ENCODE assay signal across 29 mouse cellular contexts in the genomic region with DNA sequence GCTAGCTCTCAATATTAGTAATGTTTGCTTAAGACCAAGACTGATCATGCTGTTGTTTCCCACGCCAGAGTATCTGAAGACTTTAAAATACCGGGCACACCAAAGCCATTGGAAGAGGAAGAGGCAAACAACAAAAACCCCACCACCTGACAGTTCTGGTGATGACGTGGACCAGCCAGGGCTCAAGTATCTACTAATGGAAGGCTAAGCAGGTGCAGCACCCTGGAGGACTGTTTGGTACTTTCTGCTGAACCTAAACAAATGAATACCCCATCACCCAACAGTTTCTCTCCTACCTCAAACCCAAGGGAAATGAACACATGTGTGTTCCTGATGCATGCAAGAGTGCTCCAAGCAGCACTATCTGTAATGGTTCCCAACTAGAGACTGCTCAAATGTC.
"Had no signal": no experiment of that assay in that cellular context is flagged by ENCODE, and none has a peak within 500 bp of the region (broad histone marks: within the 10 kb centered on the region; RNA-seq: fewer than 3 reads in every experiment).

No protein-coding gene starts in this region.

- H3K4me2 ChIP-seq: limb, embryonic 12.5 days; limb, embryonic 13.5 days; limb, embryonic 15.5 days; liver, embryonic 11.5 days; liver, embryonic 12.5 days; liver, embryonic 13.5 days; liver, embryonic 15.5 days; lung, embryonic 14.5 days; lung, embryonic 15.5 days; midbrain, embryonic 11.5 days; midbrain, embryonic 12.5 days; midbrain, embryonic 13.5 days; midbrain, embryonic 15.5 days had no signal

- H3K9ac ChIP-seq: limb, embryonic 12.5 days; limb, embryonic 13.5 days; limb, embryonic 15.5 days; liver, embryonic 12.5 days; liver, embryonic 13.5 days; liver, embryonic 14.5 days; liver, embryonic 15.5 days; liver, postnatal 0 days; lung, embryonic 14.5 days; lung, embryonic 15.5 days; midbrain, embryonic 12.5 days; midbrain, embryonic 13.5 days; midbrain, embryonic 15.5 days had no signal

- H3K4me3 ChIP-seq: limb, embryonic 10.5 days; limb, embryonic 12.5 days; limb, embryonic 13.5 days; limb, embryonic 15.5 days; liver, embryonic 12.5 days; liver, embryonic 13.5 days; liver, embryonic 15.5 days; lung, embryonic 15.5 days; megakaryocyte, embryonic 14.5 days; midbrain, embryonic 10.5 days; midbrain, embryonic 12.5 days; midbrain, embryonic 13.5 days; midbrain, embryonic 15.5 days; myocyte had no signal

- H3K4me1 ChIP-seq: limb, embryonic 12.5 days; limb, embryonic 13.5 days; limb, embryonic 15.5 days; lung, embryonic 15.5 days; midbrain, embryonic 10.5 days; midbrain, embryonic 12.5 days; midbrain, embryonic 13.5 days; midbrain, embryonic 15.5 days had no signal

- DNase-seq: left cerebral cortex, postnatal 4 days; liver; liver, embryonic 13.5 days; liver, postnatal 0 days; lung, adult 18-20 months; lung, adult 2 months; lung, embryonic 14.5 days; lung, postnatal 10 days; lung, postnatal 14 days; lung, postnatal 36 days; lung, postnatal 4 days; midbrain, embryonic 14.5 days had no signal

- H3K27me3 ChIP-seq: limb, embryonic 12.5 days; limb, embryonic 13.5 days; limb, embryonic 15.5 days; liver, embryonic 12.5 days; liver, embryonic 13.5 days; liver, embryonic 15.5 days; lung, embryonic 15.5 days; midbrain, embryonic 12.5 days; midbrain, embryonic 13.5 days; midbrain, embryonic 15.5 days had no signal

- H3K36me3 ChIP-seq: limb, embryonic 10.5 days; limb, embryonic 12.5 days; limb, embryonic 13.5 days; limb, embryonic 15.5 days; liver, embryonic 12.5 days; liver, embryonic 13.5 days; liver, embryonic 15.5 days; lung, embryonic 15.5 days; midbrain, embryonic 10.5 days; midbrain, embryonic 12.5 days; midbrain, embryonic 13.5 days; midbrain, embryonic 15.5 days had no signal

- H3K27ac ChIP-seq: limb, embryonic 10.5 days; limb, embryonic 12.5 days; limb, embryonic 13.5 days; limb, embryonic 15.5 days; liver, embryonic 12.5 days; liver, embryonic 13.5 days; liver, embryonic 14.5 days; liver, embryonic 15.5 days; lung, embryonic 15.5 days; macrophage; midbrain, embryonic 10.5 days; midbrain, embryonic 12.5 days; midbrain, embryonic 13.5 days; midbrain, embryonic 15.5 days had no signal

- H3K9me3 ChIP-seq: limb, embryonic 10.5 days; limb, embryonic 12.5 days; limb, embryonic 13.5 days; limb, embryonic 15.5 days; liver, embryonic 12.5 days; liver, embryonic 13.5 days; liver, embryonic 15.5 days; lung, embryonic 15.5 days; megakaryocyte, embryonic 14.5 days; midbrain, embryonic 10.5 days; midbrain, embryonic 12.5 days; midbrain, embryonic 13.5 days; midbrain, embryonic 15.5 days had no signal
